Mouse (Mus musculus) right cerebral cortex, postnatal 36 days (tissue): ENCODE results near the gene Eno2.

Experiments used
- DNase-seq, 2 experiments: peaks; one replicate each; pipeline ENCODE4 v3.0.0; 2022; ENCODE audit warnings: low spot score in 2 of 2, mixed read lengths in 1 of 2

Eno2 gene

GRCm38 (mm10) chr6:124711824-124712782, 57.4 kb downstream of the Eno2 start, which contains the start of the genes Emg1 and Phb2:
Emg1 (minus strand) TSS chr6:124712178.
Phb2 (plus strand) TSS chr6:124712336.
- peak; percentile 96 to 97 for DNase-seq
